Mouse (Mus musculus) kidney, postnatal 0 days (tissue): ENCODE measurements at regions not wholly inside any gene's neighbourhood (a gene's known extent, or its start where the extent isn't known, plus 50 kb on each side); places are given as distances from the start of the nearest gene placed in this dataset.

Source experiments
- ATAC-seq: fragments of 200-750 bp; cut with Nextera tagmentation; replicated peaks from 2 replicates; pipeline ENCODE4 v1.8.0; 2017; ENCODE audit warnings: low read depth, moderate number of reproducible peaks, moderate TSS enrichment, moderate library complexity; ENCODE audit not compliant: low FRiP score
- DNase-seq: peaks from one replicate; pipeline ENCODE4 v3.0.0-alpha.2; 2016; ENCODE audit warnings: low spot score
- H3K27ac ChIP-seq: fragments of 300-500 bp; sonication (generic); 2 replicates; pipeline ENCODE4 v1.5.1; 2014; ENCODE audit warnings: mild to moderate bottlenecking
- H3K27me3 ChIP-seq: fragments of 300-500 bp; sonication (generic); 2 replicates; pipeline ENCODE4 v1.6.1; 2014; ENCODE audit warnings: low read length, mixed read lengths; ENCODE audit not compliant: insufficient read depth
- H3K36me3 ChIP-seq: fragments of 300-500 bp; sonication (generic); 2 replicates; pipeline ENCODE4 v1.6.1; 2014; ENCODE audit warnings: low read length, mixed read lengths; ENCODE audit not compliant: insufficient read depth
- H3K4me1 ChIP-seq: fragments of 300-500 bp; sonication (generic); replicated peaks from 2 replicates; pipeline ENCODE4 v1.6.1; 2014; ENCODE audit warnings: antibody characterized with exemption, low read length, mixed read lengths; ENCODE audit not compliant: insufficient read depth
- H3K4me2 ChIP-seq: fragments of 300-500 bp; sonication (generic); 2 replicates; pipeline ENCODE4 v1.6.1; 2014; ENCODE audit warnings: mild to moderate bottlenecking, low read length, moderate library complexity, mixed read lengths
- H3K4me3 ChIP-seq: fragments of 300-500 bp; sonication (generic); replicated peaks from 2 replicates; pipeline ENCODE4 v1.5.1; 2014; ENCODE audit warnings: low read depth, low read length
- H3K9ac ChIP-seq: fragments of 300-500 bp; sonication (generic); 2 replicates; pipeline ENCODE4 v1.6.1; 2014; ENCODE audit warnings: low read depth, low read length
- H3K9me3 ChIP-seq: fragments of 300-500 bp; sonication (generic); replicated peaks from 2 replicates; pipeline ENCODE4 v1.6.1; 2016; ENCODE audit warnings: low read length, inconsistent platforms, mixed read lengths
- CTCF ChIP-seq: IDR thresholded peaks from 2 replicates; pipeline ENCODE4 v1.5.1; 2016; ENCODE audit warnings: antibody characterized with exemption, low read depth, mild to moderate bottlenecking, moderate library complexity
- WGBS: fragments of 180-500 bp; shearing (Covaris S2); extraction: QIAGEN DNeasy Blood & Tissue Kit; methylation state at CpG from one replicate; pipeline ENCODE4 v1.1.7; 2014; 5-methylcytosine and 5-hydroxymethylcytosine counted together

DNA sequence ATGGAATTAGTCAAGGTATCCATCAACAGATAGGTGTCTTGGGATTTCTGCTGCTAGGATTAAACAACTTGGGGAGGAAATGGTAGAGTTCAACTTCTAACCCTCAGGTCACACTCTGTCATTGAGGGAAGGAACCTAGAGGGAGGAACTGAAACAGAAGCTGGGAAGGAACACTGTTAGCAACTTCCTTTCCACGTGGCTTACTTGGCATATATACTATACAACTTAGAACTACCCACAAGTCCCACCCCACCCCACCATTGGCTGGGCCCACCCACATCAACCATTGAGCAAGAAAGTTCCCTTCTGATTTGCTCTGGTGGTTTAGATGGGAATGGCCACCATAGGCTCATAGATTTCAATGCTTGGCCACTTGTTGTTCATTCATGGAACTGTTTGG is 251.8 kb upstream of the Arid1b start:
- no peak for ATAC-seq
- no peak overlapping the region for H3K9ac ChIP-seq
- H3K36me3 ChIP-seq, result no peaks in the 10 kb centered on the region
- 44% methylated on average over 1 of the region's 1 CpGs for WGBS
- H3K9me3 ChIP-seq, result no peaks in the 10 kb centered on the region
- peaks cover 5% of the 10 kb centered on the region; the same call in 1 of the 2 replicates for H3K4me1 ChIP-seq
- no peak overlapping the region for H3K4me2 ChIP-seq
- TF ChIP-seq CTCF, result no peak
- no peak for DNase-seq
- no peak overlapping the region for H3K4me3 ChIP-seq
- H3K27ac ChIP-seq, result no peak overlapping the region
- H3K27me3 ChIP-seq, result no peaks in the 10 kb centered on the region

DNA sequence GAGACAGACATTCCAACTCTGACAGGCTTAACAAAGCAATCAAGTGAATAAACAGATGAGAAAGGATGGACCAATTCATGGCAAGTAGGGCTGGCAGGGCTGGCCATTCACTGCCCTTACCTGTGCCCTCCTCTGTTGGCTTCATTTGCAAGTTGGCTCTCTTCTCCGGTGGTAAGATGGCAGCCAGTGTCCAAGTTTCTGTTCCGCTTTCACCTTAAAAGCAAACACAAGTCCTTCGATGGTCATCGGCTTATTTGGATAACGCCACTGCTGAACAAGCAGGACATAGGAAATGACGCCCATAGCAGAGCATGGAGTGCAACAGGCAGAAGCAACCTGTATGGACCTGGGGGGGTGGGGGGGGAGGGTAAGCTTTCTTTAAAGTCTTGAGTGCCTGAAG is 231.2 kb upstream of the Arid1b start:
- 91% methylated on average over 6 of the region's 6 CpGs for WGBS
- no peak for DNase-seq
- Histone ChIP-seq H3K9ac (no peak overlapping the region), H3K4me3 (no peak overlapping the region), H3K9me3 (no peaks in the 10 kb centered on the region), H3K27ac (no peak overlapping the region), H3K36me3 (no peaks in the 10 kb centered on the region), H3K27me3 (no peaks in the 10 kb centered on the region), H3K4me1 (no peaks in the 10 kb centered on the region), H3K4me2 (no peak overlapping the region)
- no peak for TF ChIP-seq CTCF
- ATAC-seq, result no peak

DNA sequence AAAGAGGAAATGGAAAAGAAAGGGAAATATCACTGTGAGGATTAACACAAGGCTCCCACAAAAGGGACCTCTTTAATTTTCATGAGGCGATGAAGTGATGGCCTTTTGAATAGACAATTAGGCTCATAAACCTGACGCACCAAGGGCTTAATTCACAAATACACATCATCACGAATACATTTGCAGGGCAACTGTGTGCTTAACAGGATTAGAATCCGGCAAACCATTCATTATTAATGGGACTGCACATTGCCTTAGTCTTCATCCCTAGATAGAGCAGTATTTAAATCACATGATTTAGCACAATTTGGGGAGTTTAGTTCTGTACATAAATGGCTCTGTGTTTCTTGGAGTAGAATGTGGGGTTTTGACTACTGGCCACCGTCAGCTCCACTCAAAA is 228.4 kb upstream of the Arid1b start:
- TF ChIP-seq CTCF, result no peak
- ATAC-seq, result no peak
- WGBS, result 86% methylated on average over 5 of the region's 5 CpGs

DNA sequence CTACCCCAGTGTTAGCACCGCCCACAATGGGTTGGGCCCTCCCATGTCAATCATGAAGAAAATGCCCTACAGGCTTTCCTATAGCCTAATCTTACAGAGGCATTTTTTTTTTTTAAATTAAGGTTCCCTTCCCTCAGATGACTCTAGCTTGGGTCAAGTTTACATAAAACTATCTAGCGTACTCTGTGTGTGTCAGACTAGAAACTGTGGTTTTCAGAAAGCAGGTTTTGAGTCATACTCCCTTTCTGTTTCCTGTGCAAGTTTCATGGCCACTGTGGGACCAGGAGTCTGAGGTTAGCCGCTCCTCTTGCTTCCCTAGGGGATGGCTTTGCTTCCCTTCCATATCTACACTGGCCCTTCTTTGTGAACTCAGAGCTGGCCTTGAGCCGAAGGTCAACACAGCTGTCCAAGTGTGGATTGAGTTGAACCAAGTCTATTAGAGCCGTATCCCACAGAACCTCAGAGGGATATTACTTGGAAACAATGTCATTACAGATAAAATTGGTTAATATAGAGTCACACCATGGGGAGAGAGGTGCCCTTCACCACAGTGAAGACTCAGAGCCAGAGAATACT is 226.1 kb upstream of the Arid1b start:
- H3K27ac ChIP-seq, result no peak overlapping the region
- DNase-seq, result no peak

More for the DNA sequence above, 228.4 kb upstream of the Arid1b start:
- no peaks in the 10 kb centered on the region for H3K36me3 ChIP-seq
- H3K9me3 ChIP-seq, result no peaks in the 10 kb centered on the region
- no peaks in the 10 kb centered on the region for H3K4me1 ChIP-seq
- no peak overlapping the region for H3K9ac ChIP-seq
- H3K4me3 ChIP-seq, result no peak overlapping the region
- no peaks in the 10 kb centered on the region for H3K27me3 ChIP-seq
- no peak for DNase-seq
- H3K27ac ChIP-seq, result no peak overlapping the region
- no peak overlapping the region for H3K4me2 ChIP-seq

DNA sequence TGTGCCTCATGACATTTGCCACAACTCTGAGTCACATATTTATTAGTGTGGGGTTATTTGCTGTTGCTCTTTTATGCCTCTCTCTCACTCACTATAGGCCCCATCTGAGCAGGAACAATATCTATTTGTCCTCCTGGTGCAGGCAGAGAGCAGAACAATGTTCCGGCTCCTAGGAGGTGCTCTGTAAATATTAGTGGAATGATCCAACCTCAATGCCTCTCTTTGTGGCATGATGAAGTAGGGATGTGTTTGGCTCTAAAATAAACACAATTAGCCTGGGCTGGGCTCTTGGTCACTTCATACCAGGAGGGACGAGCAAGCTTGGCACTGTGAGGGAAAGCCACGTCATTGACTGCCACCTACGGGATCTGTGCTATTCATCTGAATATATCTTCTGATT is 224.8 kb upstream of the Arid1b start:
- Histone ChIP-seq H3K4me3 (no peak overlapping the region), H3K36me3 (no peaks in the 10 kb centered on the region), H3K27me3 (no peaks in the 10 kb centered on the region), H3K4me2 (no peak overlapping the region), H3K9ac (no peak overlapping the region), H3K9me3 (no peaks in the 10 kb centered on the region), H3K4me1 (no peaks in the 10 kb centered on the region), H3K27ac (no peak overlapping the region)
- WGBS, result 78% methylated on average over 4 of the region's 4 CpGs
- DNase-seq (no peak), ATAC-seq (no peak)
- TF ChIP-seq CTCF, result no peak

More for the DNA sequence above, 226.1 kb upstream of the Arid1b start:
- Histone ChIP-seq H3K4me3 (no peak overlapping the region), H3K9ac (no peak overlapping the region), H3K4me1 (no peaks in the 10 kb centered on the region), H3K27me3 (no peaks in the 10 kb centered on the region), H3K4me2 (no peak overlapping the region), H3K36me3 (no peaks in the 10 kb centered on the region), H3K9me3 (no peaks in the 10 kb centered on the region)
- ATAC-seq, result no peak
- WGBS, result 88% methylated on average over 5 of the region's 5 CpGs
- TF ChIP-seq CTCF, result no peak

DNA sequence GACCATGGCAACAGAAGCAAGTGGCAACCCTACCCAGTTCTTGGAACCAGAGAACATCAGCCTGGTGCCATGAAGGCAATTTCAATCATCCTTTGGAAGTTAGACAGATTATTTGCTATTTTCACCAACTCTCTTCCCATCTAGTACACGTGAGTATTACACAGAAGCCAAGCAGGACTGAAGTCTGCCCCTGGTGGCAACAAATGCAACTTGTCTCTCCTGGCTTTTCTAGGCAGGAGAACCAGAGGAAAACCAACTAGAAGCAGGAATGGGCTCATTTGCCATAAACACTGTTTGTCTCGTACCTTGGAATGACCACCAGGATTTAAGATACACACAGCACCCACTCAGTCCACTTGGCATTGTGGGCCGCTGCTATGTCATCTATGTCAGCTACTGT is 224.1 kb upstream of the Arid1b start:
- Histone ChIP-seq H3K4me3 (no peak overlapping the region), H3K9me3 (no peaks in the 10 kb centered on the region), H3K27ac (no peak overlapping the region), H3K9ac (no peak overlapping the region), H3K4me2 (no peak overlapping the region), H3K27me3 (no peaks in the 10 kb centered on the region), H3K4me1 (no peaks in the 10 kb centered on the region), H3K36me3 (no peaks in the 10 kb centered on the region)
- ATAC-seq, result no peak
- DNase-seq, result peak; percentile 47
- TF ChIP-seq CTCF, result peak; percentile 69
- 88% methylated on average over 3 of the region's 3 CpGs for WGBS

DNA sequence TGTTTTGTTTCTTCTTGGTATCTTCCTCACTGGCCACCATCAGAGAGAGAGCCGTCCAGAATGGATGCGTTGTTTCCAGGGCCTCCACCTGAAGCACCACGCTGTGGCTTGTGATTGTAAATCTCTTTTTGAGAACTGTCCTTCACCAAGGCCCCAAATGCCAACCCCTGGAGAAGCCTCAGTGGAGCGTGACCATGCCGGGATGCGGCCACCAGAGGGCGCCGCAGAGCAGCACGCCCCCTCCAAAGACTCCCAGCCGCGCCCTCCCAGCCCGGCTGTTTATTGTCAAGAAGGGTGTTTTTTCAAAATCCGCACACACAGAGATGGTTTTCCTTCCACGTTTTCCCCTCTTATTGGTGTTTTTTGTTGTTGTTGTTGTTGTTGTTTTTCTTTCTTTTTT is 216.0 kb upstream of the Arid1b start:
- Histone ChIP-seq H3K9me3 (no peaks in the 10 kb centered on the region), H3K4me3 (no peak overlapping the region), H3K27me3 (no peaks in the 10 kb centered on the region), H3K9ac (no peak overlapping the region), H3K27ac (no peak overlapping the region), H3K4me2 (no peak overlapping the region), H3K4me1 (no peaks in the 10 kb centered on the region), H3K36me3 (no peaks in the 10 kb centered on the region)
- 3% methylated on average over 14 of the region's 14 CpGs for WGBS
- peak; percentile 83 for DNase-seq
- peak; percentile 98 for TF ChIP-seq CTCF
- 0 out of 2 replicates have a peak, but pooled peaks have one; percentile 30 for ATAC-seq
